Mouse (Mus musculus) monocyte, adult 5-6 weeks (primary cell): ENCODE results near the gene Atf7ip. TPM values are rescaled to one million over a fixed set of nuclear protein-coding genes. Genes with fewer than 3 reads are reported as not detected.

Experiments
- ATAC-seq: fragments of 153-309, 156-312 bp; replicated peaks from 2 replicates; pipeline ENCODE4 v1.8.0; 2017; ENCODE audit warnings: mild to moderate bottlenecking; ENCODE audit not compliant: low TSS enrichment, insufficient number of reproducible peaks, severe bottlenecking, poor library complexity, low FRiP score
- total RNA-seq: library from RNA; stranded (forward); fragments of 200-1000, 200-491, 200-594 nt; gene quantifications from 3 replicates; pipeline ENCODE4 v1.2.3, GENCODE M21; 2017

Gene Atf7ip
- total RNA-seq, 1 experiment from 2014 or later: 61.9 TPM

DNA sequence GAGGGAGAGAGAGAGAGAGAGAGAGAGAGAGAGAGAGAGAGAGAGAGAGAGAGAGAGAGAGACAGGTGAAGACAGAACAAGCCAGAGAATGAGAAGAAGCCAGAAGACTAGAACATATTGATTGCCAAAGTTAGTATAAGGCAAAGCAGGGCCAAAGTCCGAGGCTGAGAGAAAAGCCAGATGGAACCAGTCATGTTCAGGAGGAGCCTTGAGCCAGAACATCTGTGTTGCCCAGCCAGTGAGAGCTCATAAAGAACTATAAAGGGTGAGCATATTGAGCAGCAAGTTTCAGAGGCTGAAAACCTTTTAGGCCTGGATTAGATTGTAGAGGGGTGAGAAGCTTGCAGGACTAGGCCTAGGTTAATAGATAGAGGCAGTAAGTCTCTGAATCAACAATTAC, 28.1 kb upstream of the Atf7ip start:
- ATAC-seq: no peak

DNA sequence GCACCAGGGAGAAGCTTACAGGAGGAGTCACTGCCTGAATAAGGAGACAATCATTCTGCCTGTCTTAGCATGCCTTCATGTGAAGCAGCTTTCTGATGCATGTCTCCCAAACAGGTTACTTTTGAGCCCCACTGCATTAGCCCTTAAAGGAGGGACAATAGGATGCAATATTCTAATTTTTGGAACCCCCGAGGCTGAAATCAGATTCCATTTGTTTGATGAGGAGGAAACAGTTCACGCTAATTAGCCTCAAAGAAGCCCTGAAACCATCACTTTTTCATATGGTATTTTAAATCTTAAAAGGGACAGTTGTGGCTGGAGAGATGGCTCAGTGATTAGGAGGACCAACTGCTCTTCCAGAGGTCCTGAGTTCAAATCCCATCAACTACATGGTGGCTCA, 22.4 kb upstream of the Atf7ip start:
- no peak for ATAC-seq

- peak; percentile 92 for ATAC-seq
Measured at GRCm38 (mm10) chr6:136484093-136484492, 21.9 kb upstream of the Atf7ip start.

DNA sequence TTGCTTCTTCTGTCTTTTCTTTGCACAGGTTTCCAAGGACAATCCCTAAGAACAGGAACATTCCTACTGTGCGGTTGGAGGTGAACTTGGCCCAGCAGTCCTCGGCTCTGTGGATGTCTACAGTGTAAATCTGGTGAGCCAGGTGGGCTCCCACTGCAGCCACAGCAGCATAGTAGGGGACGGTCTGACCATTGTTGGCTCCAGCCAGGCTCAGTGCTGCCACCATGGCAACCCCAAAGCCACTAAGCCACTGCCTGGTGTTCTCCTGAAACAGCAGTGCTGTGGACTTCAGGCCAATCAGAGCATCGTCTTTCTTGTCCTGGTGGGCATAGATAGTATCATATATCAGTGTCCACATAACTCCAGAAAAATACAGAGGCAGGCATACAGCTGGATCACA, 19.8 kb upstream of the Atf7ip start:
- ATAC-seq: no peak

- no peak for ATAC-seq
Measured at GRCm38 (mm10) chr6:136486801-136487553, 19.0 kb upstream of the Atf7ip start.

GRCm38 (mm10) chr6:136487554-136487950, 18.4 kb upstream of the Atf7ip start:
- no peak for ATAC-seq

DNA sequence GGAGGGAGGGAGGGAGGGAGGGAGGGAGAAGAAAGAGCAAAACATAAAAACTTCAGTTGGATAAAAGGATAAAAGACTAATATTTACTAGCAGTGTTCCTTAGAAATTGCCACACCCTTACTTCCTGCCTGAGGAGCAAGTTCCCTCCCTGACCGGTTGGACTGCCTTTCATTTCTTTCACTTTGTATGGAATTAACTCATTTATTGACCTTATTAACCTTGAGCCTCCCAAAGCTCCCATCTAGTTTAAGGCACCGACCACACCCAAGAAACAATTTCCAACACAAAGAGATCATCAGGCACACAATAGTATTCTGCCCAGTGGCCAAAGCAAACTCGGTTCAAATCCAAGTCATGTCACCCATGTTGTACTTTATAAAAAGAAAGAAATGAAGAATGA, 16.1 kb upstream of the Atf7ip start:
- ATAC-seq: no peak

DNA sequence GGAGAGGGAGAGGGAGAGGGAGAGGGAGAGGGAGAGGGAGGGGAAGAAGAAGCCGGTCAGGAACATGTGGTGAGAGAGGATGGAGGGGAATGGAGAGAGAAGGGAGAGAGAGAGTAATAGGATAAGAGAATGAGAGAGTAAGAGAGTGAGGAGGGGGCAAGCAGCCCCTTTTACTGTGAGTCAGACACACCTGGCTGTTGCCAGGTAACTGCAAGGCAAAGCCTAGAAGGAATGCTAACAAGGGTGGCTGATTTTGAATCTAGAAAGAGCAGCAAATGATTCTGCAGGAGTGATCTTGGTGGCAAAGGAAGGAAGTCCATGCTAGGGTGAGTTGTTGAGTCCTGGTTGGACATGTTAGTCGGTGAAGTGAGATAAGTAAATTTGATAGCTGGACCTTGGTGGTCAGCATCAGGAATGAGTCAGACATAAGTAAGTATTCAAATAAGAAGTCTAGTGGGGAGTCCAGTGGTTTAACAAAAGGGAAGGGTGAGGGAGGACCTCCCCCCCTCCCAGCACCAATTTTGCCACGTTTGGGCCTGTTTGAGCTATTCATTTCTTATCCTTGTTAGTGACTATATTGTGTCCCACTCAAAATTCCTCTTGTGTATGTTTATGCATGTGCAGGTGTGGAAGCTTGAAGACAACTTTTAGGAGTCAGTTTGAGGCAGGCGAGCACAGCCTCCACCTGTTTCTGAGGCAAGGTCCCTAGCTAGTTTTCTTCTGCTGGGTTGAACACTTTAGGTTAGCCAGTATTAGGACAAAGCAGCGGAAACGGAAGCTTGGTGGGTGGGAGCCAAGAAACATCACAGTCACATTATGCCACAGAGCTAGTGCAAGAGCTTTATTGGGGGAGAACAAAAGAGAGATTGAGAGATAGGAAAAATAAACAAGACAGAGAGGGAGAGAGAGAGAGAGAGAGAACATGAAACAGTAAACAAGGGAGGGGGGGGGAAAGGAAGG, 15.2 kb upstream of the Atf7ip start:
- ATAC-seq: no peak

DNA sequence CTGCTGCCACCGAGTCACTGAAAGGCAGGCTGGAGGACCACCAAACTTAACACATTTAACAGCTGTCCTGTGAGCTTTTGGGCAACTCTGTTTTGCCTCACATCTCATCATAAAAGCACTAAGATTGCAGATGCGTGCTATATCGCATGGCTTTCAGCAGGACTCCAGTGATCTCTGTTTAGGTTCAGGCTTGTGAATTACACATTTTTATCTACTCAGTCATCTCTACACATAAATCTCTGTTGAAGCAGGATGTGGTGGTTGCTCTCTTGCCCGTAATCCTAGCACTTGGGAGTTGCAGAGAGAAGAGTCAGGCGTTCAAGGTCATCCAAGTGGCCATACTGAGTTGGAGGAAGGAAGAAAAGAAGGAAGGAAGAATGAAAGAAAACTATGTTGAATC, 14.3 kb upstream of the Atf7ip start:
- no peak for ATAC-seq

DNA sequence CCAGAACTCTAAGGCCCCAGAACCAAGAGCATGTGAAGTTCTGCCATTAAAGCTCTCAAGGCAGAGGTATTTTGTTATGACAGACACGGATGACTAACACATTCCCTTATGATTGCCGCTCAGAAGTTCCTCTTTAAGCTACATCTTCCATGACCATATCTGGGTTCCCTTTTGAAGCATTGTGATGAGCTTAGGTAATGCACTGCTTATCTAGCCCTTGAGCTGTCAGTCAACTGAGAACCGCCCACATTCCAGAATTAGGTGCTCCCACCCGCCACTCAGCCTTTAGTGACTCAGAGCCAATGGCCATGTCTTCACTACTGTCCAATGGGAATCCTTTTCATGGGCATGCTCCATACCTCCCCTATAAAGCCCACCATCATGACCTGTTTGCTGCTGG, 13.7 kb upstream of the Atf7ip start:
- peak; percentile 78 for ATAC-seq

- no peak for ATAC-seq
Measured at GRCm38 (mm10) chr6:136493486-136493885, 12.5 kb upstream of the Atf7ip start.

DNA sequence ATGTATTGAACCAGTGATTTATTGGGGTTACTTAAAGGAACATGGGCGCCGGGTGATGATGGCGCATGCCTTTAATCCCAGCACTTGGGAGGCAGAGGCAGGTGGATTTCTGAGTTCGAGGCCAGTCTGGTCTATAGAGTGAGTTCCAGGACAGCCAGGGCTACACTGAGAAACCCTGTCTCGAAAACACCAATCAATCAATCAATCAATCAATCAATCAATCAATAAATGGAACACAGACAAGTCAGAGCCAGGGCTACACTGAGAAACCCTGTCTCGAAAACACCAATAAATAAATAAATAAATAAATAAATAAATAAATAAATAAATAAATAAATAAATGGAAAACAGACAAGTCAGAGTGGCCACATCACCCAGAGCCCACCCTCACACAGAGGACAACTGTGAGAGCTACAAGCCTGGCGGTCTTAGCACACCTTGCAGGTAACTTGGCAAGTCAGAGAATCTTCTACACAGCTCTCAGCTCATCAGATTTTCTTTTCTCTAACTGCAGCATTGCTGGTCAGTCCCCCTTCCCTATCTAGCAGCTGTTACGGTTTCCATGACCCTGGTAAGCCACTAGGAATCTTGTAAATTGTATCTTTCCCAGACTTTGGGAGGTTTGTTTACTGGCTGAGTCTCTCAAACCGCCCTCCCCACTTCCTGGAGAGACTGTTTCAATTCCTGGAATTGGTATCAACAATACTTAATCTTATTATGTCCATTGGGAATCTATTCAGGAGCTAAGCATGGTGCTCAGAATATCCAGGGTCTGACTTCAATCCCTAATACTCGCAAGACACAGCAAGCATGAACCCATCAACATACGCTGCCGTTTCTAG, 11.8 kb upstream of the Atf7ip start:
- no peak for ATAC-seq

DNA sequence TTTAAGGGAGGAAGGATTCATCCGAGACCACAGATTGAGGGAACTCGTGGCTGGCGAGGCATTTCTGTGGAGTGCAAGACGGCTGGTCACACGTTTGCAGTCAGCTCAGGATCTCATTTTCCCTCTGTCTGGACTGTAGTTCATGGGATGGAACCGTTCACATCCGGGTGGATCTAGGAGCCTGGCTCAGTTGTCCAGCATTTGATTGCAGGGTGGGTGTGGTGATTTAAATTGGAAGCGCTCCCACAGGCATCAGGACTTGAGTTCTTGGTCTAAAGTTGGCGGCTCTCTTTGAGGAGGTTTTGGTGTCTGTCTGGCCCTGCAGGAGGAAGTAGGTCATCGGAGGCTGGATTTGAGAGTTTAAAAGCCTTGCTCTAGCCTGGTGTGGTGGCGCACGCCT, 10.9 kb upstream of the Atf7ip start:
- ATAC-seq: no peak

GRCm38 (mm10) chr6:136497744-136498143, 8.2 kb upstream of the Atf7ip start:
- ATAC-seq: peak; percentile 91

GRCm38 (mm10) chr6:136499292-136499977, 6.5 kb upstream of the Atf7ip start:
- peak; percentile 74 for ATAC-seq

DNA sequence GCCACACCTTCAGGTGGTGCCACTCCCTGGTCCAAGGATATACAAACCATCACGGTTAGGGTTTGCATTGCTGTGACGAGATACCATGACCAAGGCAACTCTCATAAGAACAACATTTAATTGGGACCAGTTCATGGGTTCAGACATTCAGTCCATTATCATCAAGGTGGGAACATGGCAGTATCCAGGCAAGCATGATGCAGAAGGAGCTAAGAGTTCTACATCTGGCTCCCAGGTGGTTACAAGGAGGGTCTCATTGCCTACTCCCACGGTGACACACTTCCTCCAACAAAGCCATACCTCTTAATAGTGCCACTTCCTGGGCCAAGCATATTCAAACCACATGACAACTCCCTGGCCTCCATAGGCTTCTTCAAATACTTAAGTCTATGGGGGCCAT, 2.7 kb downstream of the Atf7ip start:
- no peak for ATAC-seq

DNA sequence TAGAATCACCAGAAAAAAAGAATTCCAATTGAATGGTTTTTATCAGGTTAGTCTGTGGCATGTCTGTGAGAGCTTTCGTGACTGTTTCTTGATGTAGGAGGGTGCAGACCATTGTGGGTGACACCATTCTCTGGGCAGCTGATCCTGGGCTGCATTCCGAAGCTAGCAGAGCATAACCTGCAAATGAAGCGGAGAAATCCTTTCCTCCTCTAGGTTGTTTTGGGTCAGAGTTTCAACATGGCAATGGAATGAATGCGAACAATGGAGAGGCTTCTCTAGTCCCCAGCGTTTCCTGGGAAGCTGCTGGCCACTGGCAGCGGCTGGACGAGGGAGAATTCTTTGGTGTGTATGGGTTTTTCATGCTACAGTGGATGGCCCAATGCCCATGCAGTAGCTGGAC, 5.0 kb downstream of the Atf7ip start:
- ATAC-seq: no peak

GRCm38 (mm10) chr6:136512351-136512750, 6.4 kb downstream of the Atf7ip start:
- no peak for ATAC-seq

DNA sequence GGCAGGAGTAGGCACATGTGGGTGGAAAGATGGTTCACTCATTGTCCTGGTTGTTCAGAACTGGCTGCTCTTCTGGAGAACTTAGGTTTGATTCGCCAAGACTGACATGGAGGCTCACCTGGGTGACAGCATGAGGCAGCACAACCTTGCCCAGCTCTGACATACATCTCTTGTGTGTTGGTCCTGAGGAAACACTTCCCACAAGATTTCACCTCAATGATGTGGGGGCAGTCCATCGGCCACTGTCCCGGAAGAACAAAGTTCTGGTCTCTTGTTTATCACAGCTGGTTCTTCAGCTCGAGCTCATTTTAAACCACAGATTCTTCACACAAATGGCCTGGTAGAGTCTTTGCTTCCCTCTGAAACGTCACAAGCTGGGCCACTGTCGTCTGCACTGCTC, 10.7 kb downstream of the Atf7ip start:
- no peak for ATAC-seq
